Mouse (Mus musculus) myocyte (in vitro differentiated cells): ENCODE data around the gene Emc3. TPM values are rescaled to one million over a fixed set of nuclear protein-coding genes. Genes with fewer than 3 reads are reported as not detected.
A peak's percentile ranks its signal among the peaks of the same experiment; 100 is the strongest.

ENCODE experiments used
- H3K27me3 ChIP-seq: one replicate; pipeline ENCODE4 v1.6.1; 2011; ENCODE audit not compliant: control insufficient read depth, insufficient read depth, insufficient read length
- H3K36me3 ChIP-seq: one replicate; pipeline ENCODE4 v1.6.1; 2011; ENCODE audit not compliant: control insufficient read depth, insufficient read depth
- H3K4me2 ChIP-seq: one replicate; pipeline ENCODE4 v1.6.1; 2011; ENCODE audit warnings: low read depth, control low read depth
- H3K4me3 ChIP-seq: one replicate; pipeline ENCODE4 v1.5.1; 2011; ENCODE audit warnings: mild to moderate bottlenecking, control low read depth, moderate library complexity
- H3K79me2 ChIP-seq: one replicate; pipeline ENCODE4 v1.6.1; 2011; ENCODE audit not compliant: control insufficient read depth, insufficient read depth
- H3ac ChIP-seq: one replicate; pipeline ENCODE4 v1.6.1; 2011; ENCODE audit not compliant: control insufficient read depth, insufficient read length
- CEBPB ChIP-seq: IDR thresholded peaks from 2 replicates; pipeline ENCODE4 v1.6.1; 2011; ENCODE audit warnings: mild to moderate bottlenecking, moderate library complexity; ENCODE audit not compliant: poor library complexity, insufficient read depth, severe bottlenecking
- E2F4 ChIP-seq: IDR thresholded peaks from one replicate; pipeline ENCODE4 v1.6.1; 2011; ENCODE audit warnings: mild to moderate bottlenecking, control low read depth, moderate library complexity; ENCODE audit not compliant: insufficient read depth
- MAX ChIP-seq: IDR thresholded peaks from one replicate; pipeline ENCODE4 v1.6.1; 2011; ENCODE audit warnings: low read depth, mild to moderate bottlenecking, control low read depth
- MYOD1 ChIP-seq, 3 experiments: IDR thresholded peaks; one replicate each; pipeline ENCODE4 v1.6.1; 2011; ENCODE audit warnings: control low read depth in 2 of 3, low read depth in 2 of 3, mild to moderate bottlenecking in 2 of 3, moderate library complexity in 1 of 3; ENCODE audit not compliant: insufficient read length in 2 of 3, control insufficient read depth in 1 of 3
- MYOG ChIP-seq, 3 experiments: IDR thresholded peaks; one replicate each; pipeline ENCODE4 v1.6.1; 2011; ENCODE audit warnings: control low read depth in 2 of 3, low read depth in 2 of 3, mild to moderate bottlenecking in 2 of 3; ENCODE audit not compliant: insufficient read length in 2 of 3, control insufficient read depth in 1 of 3, insufficient read depth in 1 of 3
- POLR2A ChIP-seq: IDR thresholded peaks from one replicate; pipeline ENCODE4 v1.6.1; 2011; ENCODE audit warnings: low read depth, mild to moderate bottlenecking, control low read depth, moderate library complexity; ENCODE audit not compliant: insufficient read length
- POLR2AphosphoS2 ChIP-seq: IDR thresholded peaks from one replicate; pipeline ENCODE4 v1.6.1; 2011; ENCODE audit warnings: low read depth, control low read depth; ENCODE audit not compliant: insufficient read length
- REST ChIP-seq: IDR thresholded peaks from one replicate; pipeline ENCODE4 v1.6.1; 2011; ENCODE audit warnings: mild to moderate bottlenecking, control low read depth, moderate library complexity; ENCODE audit not compliant: insufficient read depth, insufficient read length
- SRF ChIP-seq: IDR thresholded peaks from one replicate; pipeline ENCODE4 v1.6.1; 2011; ENCODE audit warnings: low read depth; ENCODE audit not compliant: control insufficient read depth, insufficient read length
- TCF12 ChIP-seq: IDR thresholded peaks from one replicate; pipeline ENCODE4 v1.6.1; 2011; ENCODE audit warnings: mild to moderate bottlenecking, control low read depth; ENCODE audit not compliant: poor library complexity, insufficient read depth, severe bottlenecking
- TCF3 ChIP-seq: IDR thresholded peaks from one replicate; pipeline ENCODE4 v1.6.1; 2011; ENCODE audit warnings: low read depth, control low read depth; ENCODE audit not compliant: insufficient read length
- USF1 ChIP-seq: IDR thresholded peaks from one replicate; pipeline ENCODE4 v1.6.1; 2011; ENCODE audit warnings: low read depth, mild to moderate bottlenecking, control low read depth, moderate library complexity
- polyA plus RNA-seq: library from polyadenylated mRNA; unstranded; fragments of >200 nt; fragmentation: generic; extraction: Trizol; gene quantifications from one replicate; pipeline ENCODE4 v1.2.1, GENCODE M21; 2012; ENCODE audit warnings: missing spikeins

The Emc3 gene
- 86.5 TPM for polyA plus RNA-seq

DNA sequence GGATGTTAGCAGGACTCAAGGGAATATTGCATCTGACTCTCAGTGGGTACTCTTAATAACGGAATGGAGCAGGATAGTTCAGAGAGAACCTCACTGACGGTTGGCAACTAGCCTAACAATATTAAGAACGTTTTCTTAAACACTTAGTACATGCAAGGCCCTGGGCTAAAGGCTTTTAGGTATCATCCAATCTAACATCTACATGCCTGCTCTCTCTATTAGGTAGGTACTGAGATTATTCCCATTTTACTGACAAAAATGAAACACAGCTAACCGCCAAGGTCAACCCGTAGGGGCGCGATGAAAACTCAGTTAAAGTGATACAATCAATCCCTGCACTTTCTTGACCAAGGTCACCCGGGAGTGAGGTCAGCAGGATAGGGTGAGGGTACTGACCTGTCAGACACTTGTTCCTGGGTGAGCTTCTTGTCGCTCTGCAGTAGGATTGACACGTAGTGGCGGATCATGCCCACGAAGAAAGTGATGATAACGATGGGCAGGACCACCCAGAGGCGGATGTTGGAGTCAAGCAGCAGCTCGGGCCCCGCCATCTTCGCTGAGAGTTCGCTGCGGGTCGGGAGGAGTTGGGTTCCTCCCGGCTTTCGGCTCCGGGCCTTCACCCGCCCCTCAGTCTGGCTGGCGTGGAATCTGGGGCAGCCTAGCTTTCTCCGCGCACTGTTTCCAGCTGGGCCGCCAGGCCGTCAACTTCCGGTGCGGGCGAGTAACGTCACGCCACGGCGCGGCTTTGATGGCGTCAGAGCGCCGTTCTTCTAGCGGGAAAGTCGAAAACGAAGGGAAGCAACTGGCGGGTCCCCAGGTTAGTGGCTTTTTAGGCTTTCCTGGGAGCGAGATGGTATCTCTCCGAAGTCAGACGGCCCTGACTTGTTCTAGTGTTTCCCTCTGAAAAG lies at the start of gene Emc3, which contains the start of gene Fancd2:
TSS of gene Emc3 (minus strand) at position 721 of the 908 bp plus-strand sequence.
TSS of gene Fancd2 (plus strand) at position 751 of the 908 bp plus-strand sequence.
- no peaks in the 10 kb centered on the region for H3K27me3 ChIP-seq
- H3K4me2 ChIP-seq: peak within 1 kb of the TSS; percentile 98
- peaks cover 47% of the 10 kb centered on the region for H3K79me2 ChIP-seq
- H3K36me3 ChIP-seq: no peaks in the 10 kb centered on the region
- TF ChIP-seq POLR2AphosphoS2 (peak; percentile 71), POLR2A (peak; percentile 64), TCF3 (no peak), E2F4 (peak; percentile 97), TCF12 (no peak), REST (no peak), USF1 (no peak), MYOD1 (IDR thresholded peaks at IDR 0.05; ENCODE audit: control insufficient read depth in 1 of 3, insufficient read length in 2 of 3, low read depth in 2 of 3) (no peak), SRF (peak; percentile 89), MAX (no peak), MYOG (IDR thresholded peaks at IDR 0.05; ENCODE audit: control insufficient read depth in 1 of 3, insufficient read depth in 1 of 3, insufficient read length in 2 of 3, low read depth in 2 of 3) (peak in 2 of 3 experiments; percentile 15 to 48), CEBPB (no peak)
- H3ac ChIP-seq: peak within 1 kb of the TSS; percentile 4
- H3K4me3 ChIP-seq: peak within 1 kb of the TSS; percentile 95

DNA sequence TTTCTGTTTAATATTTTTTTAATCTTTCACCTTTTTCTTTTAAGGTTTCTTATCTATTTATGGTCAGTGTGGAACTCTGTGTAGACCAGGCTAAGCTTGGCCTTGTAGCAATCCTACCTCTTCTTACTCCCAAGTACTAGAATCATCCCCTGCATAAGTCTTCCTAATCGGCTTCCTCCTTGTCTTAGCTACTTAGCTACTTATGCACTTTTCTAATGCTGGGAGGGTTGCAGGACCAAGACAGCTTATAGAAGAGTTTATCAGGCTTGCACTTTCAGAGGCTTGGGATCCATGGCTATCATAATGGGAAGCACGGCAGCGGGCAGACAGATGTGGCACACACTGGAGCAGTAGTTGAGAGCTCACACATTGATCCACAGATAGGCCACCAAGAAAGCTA lies 47.9 kb upstream of the Emc3 start:
- no peaks in the 10 kb centered on the region for H3K36me3 ChIP-seq
- H3ac ChIP-seq: no peak overlapping the region
- no peak overlapping the region for H3K4me2 ChIP-seq
- no peaks in the 10 kb centered on the region for H3K27me3 ChIP-seq
- TF ChIP-seq TCF12 (no peak), MYOG (IDR thresholded peaks at IDR 0.05; ENCODE audit: control insufficient read depth in 1 of 3, insufficient read depth in 1 of 3, insufficient read length in 2 of 3, low read depth in 2 of 3) (no peak), USF1 (no peak), SRF (no peak), REST (no peak), TCF3 (no peak), MAX (no peak), MYOD1 (IDR thresholded peaks at IDR 0.05; ENCODE audit: control insufficient read depth in 1 of 3, insufficient read length in 2 of 3, low read depth in 2 of 3) (no peak), E2F4 (no peak)
- no peak overlapping the region for H3K4me3 ChIP-seq
- H3K79me2 ChIP-seq: no peaks in the 10 kb centered on the region

DNA sequence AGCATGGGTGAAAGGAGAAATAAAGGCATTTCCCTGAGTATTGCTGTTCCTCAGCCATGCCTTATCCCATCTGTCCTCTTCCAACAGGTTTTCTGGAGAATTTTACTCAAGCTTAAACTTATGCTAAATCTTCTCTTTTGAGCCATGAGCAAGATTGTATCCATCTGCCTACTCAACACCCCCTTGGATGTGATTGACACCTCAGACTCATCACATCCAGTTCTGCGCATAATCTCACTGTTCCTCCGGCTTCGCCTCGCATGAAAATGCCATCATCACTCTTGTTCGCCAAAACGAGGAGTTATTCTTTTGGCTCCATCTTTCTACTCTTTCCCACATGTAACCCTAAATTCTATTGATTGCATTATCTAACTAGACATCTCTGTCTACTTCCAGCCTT lies 44.6 kb upstream of the Emc3 start:
- H3K4me2 ChIP-seq: no peak overlapping the region
- no peaks in the 10 kb centered on the region for H3K79me2 ChIP-seq
- no peak overlapping the region for H3ac ChIP-seq
- TF ChIP-seq MAX: no peak
- TF ChIP-seq MYOD1 (IDR thresholded peaks at IDR 0.05; ENCODE audit: control insufficient read depth in 1 of 3, insufficient read length in 2 of 3, low read depth in 2 of 3): no peak
- no peak for TF ChIP-seq REST
- no peak for TF ChIP-seq TCF12
- no peak for TF ChIP-seq MYOG (IDR thresholded peaks at IDR 0.05; ENCODE audit: control insufficient read depth in 1 of 3, insufficient read depth in 1 of 3, insufficient read length in 2 of 3, low read depth in 2 of 3)
- H3K36me3 ChIP-seq: peaks cover 6% of the 10 kb centered on the region
- H3K4me3 ChIP-seq: no peak overlapping the region
- H3K27me3 ChIP-seq: no peaks in the 10 kb centered on the region

DNA sequence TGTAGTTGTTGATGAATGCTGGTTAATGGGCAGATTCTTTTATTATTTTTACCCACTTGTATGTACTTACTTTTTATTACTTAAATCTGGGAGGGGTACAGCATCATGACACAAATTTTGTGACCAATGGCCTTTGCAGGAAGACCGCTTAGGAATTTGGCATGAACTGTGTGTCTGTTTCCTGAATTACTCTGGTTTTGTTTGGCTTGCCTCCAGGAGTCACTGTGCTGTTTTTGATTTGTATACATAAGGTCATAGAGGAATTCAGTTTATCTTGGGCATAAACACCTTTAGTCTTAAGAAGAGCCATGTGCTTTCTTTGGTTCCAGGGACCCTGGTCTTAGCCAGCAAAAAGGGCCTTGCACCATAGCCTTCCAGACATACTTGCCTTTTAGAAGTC lies 33.1 kb upstream of the Emc3 start:
- H3K79me2 ChIP-seq: no peaks in the 10 kb centered on the region
- H3K4me2 ChIP-seq: no peak overlapping the region
- no peak for TF ChIP-seq TCF12
- TF ChIP-seq SRF: no peak
- TF ChIP-seq CEBPB: no peak
- no peak for TF ChIP-seq MYOG (IDR thresholded peaks at IDR 0.05; ENCODE audit: control insufficient read depth in 1 of 3, insufficient read depth in 1 of 3, insufficient read length in 2 of 3, low read depth in 2 of 3)
- no peak for TF ChIP-seq POLR2AphosphoS2
- TF ChIP-seq POLR2A: no peak
- no peak for TF ChIP-seq MAX
- no peak for TF ChIP-seq REST
- no peak for TF ChIP-seq TCF3
- no peak for TF ChIP-seq USF1
- H3ac ChIP-seq: no peak overlapping the region
- peaks cover 6% of the 10 kb centered on the region for H3K36me3 ChIP-seq
- H3K4me3 ChIP-seq: no peak overlapping the region
- H3K27me3 ChIP-seq: no peaks in the 10 kb centered on the region
